Mouse (Mus musculus): Measurements from ENCODE around the gene Kcnk3.
A peak's percentile ranks its signal among the peaks of the same experiment; 100 is the strongest.

Gene Kcnk3

DNA sequence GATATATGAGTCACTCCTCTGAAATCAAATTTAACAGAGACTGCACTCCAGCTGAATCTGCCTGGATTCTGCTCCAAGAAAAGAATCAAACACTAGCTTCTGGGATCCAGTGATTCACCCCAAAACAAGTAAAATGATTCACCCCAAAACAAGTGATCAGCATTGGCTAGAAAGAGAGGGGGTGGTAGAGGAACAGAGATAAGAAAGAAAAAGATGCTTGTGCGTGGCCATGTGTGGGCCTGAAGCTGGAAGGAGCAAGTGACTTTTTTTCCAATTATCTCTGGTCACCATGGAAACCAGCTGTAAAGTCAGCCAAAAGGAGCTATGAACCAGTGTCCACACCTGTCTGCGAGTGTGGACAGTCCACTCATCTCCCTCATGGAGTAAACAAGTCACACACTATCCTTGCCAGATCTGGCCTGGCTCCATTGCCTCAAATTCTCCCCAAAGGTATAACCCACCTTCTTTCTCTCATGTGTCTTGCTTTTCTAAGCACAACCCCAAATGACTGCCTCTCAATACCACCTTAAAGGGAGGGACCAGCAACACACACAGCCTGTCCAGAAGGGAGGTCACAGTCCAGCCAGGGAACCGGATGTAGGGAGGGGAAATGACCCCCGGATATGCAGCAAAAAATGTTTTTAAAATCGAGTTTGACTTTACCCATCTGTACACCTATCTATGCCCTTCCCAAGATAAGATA lies 55.7 kb downstream of the Kcnk3 start:
- no peak for DNase-seq (ENCODE audit: low read depth)

DNA sequence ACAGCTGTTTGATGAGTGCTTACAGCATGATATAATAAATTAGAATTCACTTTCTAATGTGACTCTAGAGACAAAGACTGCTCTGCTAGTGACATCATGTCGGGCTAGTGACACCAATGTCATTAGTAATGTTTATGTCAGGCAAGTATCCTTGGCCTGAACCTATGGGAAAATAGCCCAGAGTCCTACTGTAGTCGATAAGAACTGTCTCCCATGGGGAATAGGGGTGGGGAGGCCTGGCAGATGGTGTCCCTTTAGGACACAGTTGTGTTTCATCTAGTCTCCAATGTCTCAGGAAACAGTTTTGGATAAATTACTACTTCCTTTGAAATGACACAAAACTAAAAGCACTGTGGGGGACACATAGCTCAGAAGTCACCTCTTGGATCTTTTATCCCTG lies 58.1 kb downstream of the Kcnk3 start:
- DNase-seq (ENCODE audit: low read depth), result no peak

DNA sequence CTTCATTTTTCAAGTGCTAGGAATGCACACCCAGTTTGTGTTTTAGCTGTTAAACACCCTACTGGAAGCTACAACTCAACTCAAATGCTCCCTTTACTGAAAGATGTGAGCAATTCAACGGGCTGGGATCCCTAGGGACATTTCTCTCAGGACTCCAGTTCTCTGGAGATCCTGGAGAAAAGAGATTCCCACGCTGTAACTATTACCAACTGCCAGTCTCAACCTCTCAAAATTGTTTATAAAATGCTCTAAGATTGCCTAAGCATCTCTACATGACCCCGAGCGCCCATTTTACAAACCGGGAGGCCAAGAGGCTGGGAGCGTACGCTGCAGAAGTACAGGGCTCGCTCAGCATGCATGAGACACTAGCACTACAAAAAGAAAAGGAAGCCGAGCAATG lies 59.4 kb downstream of the Kcnk3 start:
- peak; percentile 27 for DNase-seq (ENCODE audit: low read depth)

DNA sequence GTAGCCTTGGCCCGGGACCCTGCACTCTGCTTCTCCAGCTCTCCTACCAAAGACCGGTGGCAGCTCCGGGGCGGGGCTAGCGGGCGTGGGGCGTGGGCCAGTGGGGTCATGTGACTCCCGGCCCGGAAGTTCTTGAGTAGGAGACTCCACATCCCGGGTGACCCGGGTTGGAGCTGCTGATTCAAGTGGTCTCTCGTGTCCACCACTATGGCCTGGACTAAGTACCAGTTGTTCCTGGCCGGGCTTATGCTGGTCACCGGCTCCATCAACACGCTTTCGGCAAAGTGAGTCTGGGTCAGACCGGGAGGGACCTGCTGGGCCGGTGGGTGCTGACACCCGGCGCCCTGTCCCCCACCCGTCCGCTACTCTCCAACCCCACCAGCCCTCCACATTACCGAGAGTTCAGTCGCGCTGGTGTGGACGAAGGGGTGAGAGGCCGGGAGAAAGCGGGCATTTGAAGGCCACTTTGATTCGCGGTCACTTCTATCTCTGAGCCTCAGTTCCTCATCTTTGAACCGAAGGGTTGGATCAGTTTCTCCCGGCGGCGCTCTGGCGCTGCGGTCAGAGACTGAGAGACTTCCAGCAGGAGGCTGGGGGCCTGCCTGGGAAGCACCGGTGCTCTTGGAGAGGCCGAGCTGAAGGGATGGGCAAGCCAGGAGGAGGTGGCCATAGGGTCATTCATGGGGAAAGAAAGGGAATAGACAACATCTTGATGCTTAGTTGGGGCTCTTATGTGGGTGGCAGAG lies 60.0 kb downstream of the Kcnk3 start, which contains the start of gene Slc35f6:
TSS of gene Slc35f6 (plus strand) at position 119 of the 746 bp plus-strand sequence.
- peak; percentile 59 for DNase-seq (ENCODE audit: low read depth)

DNA sequence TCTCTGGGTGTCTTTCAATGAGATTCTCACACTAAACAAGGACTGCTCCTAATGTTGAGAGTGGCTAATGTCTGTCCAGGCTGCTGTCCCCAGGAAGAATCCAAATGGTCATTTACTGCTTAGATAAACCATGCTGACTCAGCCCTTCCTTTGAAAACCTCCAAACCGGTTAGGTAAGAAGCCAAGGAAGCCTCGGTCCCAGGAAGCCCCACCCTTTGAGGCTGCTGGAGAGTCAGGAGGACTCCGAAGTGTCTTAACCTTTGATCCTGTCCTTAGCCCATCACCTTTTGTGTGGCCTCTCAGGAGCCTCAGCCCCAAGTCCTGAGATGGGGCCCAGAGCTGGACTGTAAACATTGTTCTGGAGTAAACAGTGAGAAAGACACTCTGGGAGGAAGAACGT lies 61.6 kb downstream of the Kcnk3 start:
- DNase-seq (ENCODE audit: low read depth), result no peak

DNA sequence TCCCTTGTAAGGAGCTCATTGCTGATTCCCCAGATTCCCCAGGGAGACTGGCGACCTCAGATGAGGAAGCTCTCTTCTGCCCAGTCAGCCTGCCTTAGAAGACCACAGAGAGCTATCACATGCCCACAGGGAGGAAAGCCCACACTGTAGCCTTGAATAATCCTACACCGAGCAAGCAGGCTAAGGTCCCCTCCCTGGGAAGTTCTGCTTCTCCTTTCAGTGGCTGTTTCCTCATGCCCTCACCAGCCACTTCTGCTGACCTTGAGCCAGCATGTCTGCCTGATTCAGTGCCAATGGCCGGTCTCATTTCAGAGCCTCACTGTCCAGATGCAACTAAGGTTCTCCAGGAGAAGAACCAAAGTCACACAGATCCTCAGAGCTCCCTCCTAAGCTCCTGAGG lies 62.8 kb downstream of the Kcnk3 start:
- DNase-seq (ENCODE audit: low read depth), result no peak

DNA sequence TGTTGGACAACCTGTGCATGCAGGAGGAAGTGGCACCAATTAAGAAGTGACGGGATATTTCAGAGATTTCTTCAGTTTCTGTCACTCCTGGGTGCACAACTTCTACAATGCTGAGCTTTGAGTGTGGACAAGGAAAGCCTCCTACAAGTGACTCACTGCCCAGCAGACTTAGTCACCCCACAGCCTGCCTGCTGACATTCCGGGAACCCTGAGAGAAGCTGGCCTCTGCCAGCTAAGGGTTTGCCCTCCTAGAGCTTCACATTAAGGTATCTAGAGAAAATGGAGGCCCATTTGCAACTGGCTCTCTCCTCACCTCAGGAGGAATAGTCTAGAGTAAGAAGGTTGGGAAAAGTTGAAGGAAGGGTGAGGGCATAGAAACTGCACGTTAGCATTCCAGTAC lies 63.6 kb downstream of the Kcnk3 start:
- DNase-seq (ENCODE audit: low read depth), result peak; percentile 57

DNA sequence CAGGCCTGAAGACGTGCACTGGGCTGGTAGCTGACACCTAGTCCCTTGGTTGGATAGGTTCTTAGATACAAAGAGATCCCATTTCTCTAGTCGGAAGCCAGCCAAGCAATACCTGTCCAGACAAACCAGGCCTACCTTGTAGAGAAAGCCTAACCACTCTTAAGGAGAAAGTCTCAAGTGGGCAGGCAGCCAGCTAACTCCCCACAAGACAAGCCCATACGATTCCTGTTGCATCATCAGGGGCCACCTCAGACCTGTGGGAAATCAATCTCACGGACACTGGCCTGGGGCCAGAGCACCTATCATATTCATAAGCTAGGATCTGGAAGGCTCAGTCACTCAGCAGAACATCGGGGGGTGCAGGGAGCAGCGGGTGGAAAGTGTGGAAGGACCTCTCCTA lies 65.3 kb downstream of the Kcnk3 start:
- no peak for DNase-seq (ENCODE audit: low read depth)

DNA sequence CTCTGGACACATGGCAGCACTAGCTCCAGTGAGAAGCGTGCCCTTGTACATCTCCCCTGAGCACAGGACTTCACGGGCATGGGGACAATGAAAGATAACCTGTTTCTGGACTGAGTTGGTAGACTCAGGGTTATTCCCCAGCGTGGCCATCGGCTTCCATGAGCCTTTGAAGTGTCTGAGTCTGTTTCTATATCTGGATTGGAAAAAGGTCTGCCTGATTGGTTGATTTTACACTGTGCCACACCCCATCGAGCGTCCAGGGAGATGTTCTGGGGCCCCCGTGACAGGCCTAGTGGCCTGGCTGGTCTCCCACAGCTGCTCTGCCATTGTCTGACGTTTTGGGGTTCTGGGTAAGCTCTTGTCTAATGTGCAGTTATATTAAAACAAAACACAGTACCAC lies 67.1 kb downstream of the Kcnk3 start:
- no peak for DNase-seq (ENCODE audit: low read depth)

DNA sequence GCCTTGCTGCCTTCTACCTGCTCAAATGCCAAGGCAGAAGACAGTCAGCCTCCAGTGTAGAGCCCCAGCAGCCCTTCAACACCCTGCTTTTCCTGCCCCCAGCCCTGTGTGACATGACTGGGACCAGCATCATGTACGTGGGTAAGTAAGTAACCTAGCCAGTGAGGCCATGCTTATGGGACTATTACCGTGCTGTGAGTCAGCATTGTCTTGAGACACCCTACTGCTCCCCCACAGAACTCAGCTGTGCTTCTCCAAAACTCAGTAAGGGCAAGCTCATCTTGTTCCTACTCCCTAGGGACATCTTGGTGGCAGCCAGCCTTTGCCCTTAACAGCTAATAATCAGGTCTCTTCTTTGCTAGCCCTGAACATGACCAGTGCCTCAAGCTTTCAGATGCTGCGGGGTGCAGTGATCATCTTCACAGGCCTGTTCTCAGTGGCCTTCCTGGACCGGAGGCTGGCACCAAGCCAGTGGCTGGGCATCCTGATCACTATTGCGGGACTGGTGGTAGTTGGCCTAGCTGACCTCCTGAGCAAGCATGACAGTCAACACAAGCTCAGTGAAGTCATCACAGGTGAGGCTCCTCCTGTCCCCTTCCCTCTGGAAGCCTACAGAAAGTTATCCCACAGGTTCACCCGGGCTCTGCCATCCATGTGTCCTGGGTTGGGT lies 67.7 kb downstream of the Kcnk3 start:
- DNase-seq (ENCODE audit: low read depth), result no peak

DNA sequence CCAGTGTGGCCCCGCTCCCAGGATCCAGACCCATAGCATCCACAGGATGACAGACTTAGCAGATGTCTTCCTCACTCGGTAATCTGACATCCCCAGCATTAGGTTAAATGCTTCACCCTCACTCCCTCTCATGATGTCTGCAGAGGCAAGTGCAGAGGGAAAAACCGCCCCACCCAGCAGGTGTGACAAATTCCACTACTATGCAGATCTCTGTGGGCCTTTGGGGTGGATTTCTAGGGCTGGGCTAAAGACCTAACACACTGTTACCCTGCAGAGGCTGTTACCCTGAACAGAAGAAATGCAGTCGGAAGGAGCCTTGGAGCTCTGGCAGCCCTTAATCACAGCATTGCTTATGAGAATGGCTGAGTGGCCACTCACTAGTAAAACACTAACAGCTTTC lies 71.1 kb downstream of the Kcnk3 start:
- no peak for DNase-seq (ENCODE audit: low read depth)

DNA sequence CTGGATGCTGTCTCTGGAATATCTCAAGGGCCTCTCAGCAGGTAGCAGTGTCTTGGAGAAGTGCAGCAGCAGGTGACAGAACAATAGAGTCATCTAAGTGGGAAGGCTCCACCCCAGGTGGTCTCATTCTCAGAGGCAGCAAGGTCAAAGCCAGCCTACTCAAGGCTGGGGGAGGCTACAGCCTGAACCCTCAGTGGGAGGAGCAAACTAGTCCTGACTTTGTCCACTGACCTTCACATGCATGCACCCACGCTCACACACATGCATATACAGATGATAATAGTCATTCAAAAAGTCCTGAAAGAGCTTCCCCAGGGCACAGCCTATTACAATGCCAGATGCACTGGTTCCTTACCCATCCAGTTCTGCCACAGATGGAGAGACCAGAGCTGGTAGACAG lies 72.3 kb downstream of the Kcnk3 start:
- DNase-seq (ENCODE audit: low read depth), result no peak

DNA sequence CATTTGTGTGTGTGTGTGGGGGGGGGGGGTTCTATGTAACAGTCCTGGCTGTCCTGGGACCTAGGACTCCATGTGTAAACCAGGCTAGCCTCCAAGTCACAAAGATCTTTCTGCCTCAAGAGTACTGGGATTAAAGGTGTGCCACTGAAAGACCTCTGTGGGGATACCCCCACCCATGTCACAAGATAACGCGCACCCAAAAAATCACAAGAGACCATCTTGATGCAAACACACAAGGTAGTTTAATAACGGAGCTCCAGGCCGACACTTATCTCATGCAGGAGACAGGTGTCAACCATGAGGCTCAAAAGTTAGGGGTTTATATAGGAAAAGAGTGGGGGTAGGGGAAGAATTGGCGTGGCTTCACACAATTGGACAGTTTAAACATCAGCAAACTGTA lies 72.8 kb downstream of the Kcnk3 start:
- DNase-seq (ENCODE audit: low read depth), result no peak

DNA sequence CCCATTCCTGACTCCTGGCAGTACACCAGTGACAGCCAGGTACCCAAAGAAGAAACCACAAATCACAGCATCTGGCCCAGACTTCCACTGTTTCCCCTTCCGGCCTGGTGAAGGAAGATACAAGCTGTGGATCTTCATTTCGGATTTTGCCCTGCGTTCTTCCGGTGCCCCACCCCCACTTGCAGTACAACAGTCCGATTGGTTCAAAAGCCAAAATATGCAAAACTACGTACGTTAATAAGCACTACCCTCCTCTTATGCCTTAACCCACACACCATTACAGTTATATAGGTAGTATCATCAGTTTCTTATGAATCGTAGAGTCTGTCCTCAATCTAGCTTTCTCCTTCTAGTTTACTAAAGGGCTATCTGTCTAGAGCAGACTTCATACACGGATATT lies 77.4 kb downstream of the Kcnk3 start:
- no peak for DNase-seq (ENCODE audit: low read depth)

DNA sequence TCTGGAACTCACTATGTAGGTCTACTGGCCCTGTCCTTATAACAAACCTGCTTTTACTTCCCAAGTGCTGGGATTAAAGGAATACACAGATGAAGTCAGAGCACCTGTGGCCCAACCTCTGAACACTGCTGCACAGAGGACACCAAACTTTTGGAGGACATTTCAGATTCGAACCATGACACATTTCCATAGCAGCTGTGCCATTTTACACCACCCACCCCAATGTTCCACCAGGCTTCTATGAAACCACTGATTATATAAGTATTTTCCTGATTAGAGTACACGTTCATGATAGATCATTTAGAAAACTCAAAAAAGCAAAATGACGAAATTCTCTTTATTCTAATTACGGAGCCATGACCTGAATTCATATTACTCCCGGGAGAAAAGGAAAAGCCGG lies 78.0 kb downstream of the Kcnk3 start:
- no peak for DNase-seq (ENCODE audit: low read depth)

DNA sequence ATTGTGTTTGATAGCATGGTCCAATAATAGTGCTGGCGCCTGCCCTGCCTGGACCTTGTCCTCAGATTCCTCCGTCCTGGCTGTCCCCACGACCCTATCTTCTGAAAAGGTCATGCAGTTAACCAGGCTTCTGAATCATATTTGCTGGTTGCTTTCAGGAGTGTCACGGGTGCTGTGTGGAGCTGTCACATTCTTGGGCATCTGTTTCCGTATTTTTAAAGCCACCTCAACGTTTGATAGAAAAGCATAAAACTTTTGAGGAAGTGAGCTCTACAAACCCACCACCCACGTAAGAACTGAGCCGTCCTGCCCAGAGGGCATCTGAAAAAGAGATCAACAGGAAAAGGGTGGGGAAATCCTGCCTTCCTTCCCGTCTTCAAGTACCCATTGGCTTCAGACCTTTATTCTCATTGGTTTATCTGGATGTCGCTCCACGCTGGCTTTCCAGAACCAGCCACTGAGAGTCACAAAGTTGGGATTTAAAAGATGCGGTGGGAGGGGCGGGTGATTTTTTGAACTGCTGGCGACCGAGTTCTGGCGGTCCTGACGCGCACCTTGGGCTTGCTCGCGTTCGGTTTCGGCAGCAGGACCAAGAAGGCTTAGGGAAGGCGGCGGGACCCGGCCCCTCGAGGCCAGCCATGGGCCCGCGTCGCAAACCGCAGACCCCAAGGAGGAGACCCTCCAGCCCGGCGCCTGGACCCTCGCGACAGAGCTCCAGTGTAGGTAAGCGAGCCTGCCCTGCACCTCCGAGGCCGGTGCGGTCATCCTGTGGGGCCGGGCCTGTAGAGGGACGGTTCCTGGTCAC lies 78.6 kb downstream of the Kcnk3 start, which contains the start of gene Cenpa:
TSS of gene Cenpa (plus strand) at position 387 of the 805 bp plus-strand sequence.
- DNase-seq (ENCODE audit: low read depth), result peak; percentile 99

DNA sequence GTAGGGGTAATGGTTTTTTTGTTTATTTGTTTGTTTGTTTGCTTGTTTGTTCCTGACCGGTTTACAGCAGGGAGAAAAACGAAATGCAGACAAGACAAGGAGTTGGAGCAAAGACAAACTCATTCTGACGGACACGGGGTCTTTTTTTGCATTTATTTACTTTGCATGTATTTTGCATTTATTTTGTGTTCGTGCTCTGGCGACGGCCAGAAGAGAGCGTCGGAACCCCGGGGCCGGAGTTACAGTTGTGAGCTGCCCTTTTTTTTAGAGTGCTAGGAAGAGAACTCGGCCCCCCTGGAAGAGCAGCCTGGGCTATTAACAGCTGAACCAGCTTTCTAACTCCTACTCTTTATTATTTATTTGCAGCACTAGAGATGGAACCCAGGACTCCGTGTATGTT lies 79.2 kb downstream of the Kcnk3 start:
- no peak for DNase-seq (ENCODE audit: low read depth)

DNA sequence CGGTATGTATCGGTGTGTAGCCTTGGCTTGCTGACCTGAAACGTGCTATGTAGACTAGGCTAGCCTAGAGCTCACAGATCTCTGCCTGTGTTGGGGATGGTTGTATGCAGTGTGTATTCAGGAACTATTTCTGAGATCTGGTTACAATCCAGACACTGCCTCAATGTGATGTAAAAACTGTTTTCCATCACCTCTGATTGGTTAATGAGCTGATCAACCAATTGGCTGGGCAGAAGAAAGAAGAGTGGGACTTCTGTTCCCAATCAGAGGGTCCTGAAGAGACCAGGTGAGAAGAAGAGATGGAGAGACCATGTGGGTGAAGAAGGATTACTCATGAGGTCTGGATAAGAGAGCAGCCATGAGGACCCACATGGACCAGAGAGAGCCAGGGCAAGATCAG lies 79.7 kb downstream of the Kcnk3 start:
- no peak for DNase-seq (ENCODE audit: low read depth)

DNA sequence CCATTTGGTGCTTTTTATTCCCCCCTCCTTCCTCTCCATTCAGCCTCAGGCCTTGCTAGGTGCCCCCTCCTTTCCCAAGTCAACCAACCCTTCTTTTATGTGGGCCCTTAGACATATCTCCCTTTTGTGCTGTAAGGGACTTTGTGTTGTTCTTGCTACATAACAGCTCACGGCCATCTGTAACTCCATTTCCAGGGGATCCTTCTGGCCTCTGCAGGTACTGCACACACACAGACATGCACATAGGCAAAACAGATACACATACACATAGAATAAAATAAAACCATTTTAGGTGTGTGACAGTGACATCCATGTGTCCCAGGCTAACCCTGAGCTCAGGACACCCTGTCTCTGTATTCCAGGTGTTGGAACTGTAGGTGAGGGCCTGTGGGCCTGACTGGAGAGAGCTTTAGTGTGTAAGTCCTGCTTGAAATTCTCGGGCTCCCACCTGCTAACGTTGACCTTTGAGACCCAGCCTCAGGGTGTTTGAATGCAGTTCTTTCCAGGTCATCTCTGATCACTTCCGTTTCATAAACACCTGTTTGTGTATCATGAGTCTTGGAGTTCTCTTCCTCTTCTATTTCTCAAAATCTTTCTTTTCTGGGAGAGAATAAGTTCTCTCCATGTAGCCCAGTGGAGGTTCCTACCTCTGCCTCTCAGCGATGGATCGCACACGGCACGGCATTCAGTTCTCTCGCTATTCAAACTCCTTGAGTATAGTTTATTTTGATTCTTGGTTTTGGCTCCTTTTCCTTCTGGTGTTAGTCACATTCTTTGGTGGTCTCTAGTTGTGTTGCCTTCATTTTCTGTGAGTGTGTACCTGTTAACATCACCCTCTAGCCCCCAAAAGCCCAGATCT lies 80.9 kb downstream of the Kcnk3 start:
- no peak for DNase-seq (ENCODE audit: low read depth)

DNA sequence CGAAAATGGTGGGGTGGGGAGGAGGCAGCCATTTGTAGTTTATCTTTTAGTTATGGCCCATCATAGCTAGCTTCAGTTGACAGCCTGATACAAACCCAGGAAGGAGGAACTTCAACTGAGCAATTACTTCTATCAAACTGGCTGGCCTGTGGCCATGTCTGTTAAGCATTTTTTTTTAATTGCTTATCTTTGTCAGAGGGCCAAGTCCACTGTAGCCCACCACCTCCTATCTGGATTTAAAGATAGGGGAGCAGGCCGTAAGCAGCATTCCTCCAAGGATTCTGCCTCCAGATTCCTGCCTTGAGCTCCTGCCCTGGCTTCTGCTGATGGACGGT lies 81.5 kb downstream of the Kcnk3 start:
- no peak for DNase-seq (ENCODE audit: low read depth)

DNA sequence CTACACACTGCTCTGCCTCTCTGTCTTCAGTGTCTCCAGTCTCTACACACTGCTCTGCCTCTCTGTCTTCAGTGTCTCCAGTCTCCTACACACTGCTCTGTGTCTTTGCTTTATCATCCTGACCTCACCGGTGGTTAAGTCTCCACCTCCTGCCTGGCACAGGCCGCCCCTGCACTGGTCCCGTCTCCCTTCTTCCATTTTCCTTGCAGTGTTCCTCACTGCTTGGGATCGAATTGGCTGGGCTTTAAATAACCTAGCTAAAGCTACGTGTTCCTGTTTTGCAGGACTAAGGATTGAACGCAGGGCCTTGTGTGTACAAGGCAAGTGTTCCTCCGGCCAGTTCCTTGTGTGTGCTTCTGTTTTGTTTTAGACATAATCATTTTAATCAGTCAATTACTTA lies 82.1 kb downstream of the Kcnk3 start:
- no peak for DNase-seq (ENCODE audit: low read depth)

DNA sequence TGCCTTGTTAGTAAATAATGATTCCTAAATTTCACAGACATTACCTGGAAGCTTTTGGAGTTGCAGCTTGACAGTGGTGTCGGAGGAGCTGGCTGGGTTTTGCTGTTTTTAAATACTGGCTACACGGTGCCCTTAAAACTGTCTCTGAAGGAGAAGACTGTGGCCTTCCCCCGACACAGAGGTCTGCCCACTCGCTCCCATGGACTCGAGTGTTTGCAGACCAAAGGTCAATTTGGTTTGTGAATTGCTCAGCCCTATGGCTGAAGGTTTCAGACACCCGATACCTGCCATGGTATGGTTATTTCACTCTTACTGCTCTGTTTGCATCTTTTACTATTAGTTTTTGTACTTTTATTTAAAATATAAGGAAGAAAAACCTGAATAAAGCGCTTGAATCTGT lies 86.0 kb downstream of the Kcnk3 start:
- no peak for DNase-seq (ENCODE audit: low read depth)
